Mouse (Mus musculus) forelimb bud, embryonic 11.5 days (tissue): ENCODE data around the gene Commd7.

Experiments
- DNase-seq: peaks from one replicate; pipeline ENCODE4 v3.0.0-alpha.2; 2012; ENCODE audit warnings: low read depth, low spot score

The Commd7 gene

GRCm38 (mm10) chr2:153586515-153587174, 45.9 kb downstream of the Commd7 start:
- DNase-seq: peak; percentile 88

DNA sequence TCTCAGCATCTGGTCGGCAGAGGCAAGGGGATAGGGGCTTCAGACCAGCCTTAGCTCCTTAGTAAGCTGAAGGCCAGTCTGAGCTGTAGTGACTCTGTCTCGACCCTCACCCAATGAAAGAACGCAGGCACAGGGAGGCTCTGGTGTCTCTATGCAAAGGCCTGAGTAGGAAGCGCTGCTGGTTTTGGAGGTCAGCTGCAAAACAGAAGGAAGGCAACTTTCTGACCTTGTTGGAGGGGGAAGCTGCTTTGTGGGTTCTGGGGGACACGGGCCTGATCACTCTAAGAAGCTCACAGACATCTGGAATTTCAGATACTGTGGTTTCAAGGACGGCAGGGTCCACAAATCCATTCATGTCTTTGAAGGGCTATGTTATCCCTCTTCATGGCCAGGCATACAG, 46.6 kb downstream of the Commd7 start:
- DNase-seq: no peak

- DNase-seq: no peak
Observed at GRCm38 (mm10) chr2:153584396-153584795, 48.2 kb downstream of the Commd7 start.

DNA sequence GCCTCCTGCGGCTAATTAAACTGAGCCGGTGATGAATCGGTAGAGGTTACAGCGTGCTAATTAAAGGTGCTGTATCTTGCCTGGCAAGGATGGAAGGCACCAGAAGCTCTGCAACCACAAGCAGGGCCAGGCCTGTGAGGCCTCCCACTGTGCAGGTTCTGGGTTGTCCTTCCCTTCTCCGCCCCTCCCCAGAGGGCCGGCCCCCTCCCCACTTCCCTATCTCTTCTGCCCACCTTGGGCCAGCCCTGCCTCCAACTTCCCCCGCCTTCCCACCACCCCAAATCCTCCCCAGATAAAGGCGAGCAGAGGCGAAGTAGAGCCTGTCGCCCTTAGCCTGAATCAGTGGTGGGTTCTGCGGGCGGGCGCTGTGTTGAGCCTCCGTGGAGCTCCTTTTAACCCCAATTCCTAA, 48.9 kb downstream of the Commd7 start:
- no peak for DNase-seq

- no peak for DNase-seq
Observed at GRCm38 (mm10) chr2:153582876-153583585, 49.5 kb downstream of the Commd7 start.

DNA sequence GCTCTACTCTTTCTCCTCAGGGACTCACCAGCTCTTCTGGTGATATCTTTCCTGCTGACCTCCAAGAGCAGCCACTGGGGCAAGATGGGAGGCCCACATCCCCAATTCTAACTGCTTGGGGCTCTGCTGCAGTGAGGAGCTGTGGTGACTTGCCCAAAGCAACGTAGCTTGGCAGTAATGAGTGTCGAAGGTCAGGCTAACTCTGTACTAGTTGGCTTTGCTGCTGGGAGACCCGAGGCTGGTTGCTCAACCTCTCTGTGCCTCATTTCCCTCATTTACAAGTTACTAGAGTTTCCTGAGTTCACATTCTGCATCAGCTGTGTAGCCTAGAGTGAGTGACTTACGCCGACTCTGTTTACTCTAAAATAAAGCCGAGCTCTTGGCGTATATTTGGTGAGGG, 51.2 kb downstream of the Commd7 start:
- DNase-seq: no peak

- no peak for DNase-seq
Observed at GRCm38 (mm10) chr2:153580458-153580985, 52.1 kb downstream of the Commd7 start.

DNA sequence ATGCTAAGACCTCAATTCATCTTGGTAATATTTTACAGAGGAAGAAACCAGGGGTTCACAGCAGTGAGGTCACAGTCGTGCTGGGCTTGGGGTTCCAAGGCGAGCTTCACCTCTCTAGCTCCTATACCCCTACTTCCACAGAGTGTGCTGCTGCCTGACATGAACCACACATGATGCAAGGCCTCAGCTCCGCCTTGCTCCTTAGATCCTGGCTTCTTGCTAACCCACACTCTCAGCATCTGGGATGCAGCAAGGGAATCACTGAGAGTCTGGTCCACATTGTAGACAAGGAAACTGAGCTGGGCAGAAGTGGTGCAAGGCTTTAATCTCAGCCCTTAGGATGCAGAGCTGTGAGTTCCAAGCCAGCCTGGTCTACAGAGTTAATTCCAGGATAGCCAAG, 52.5 kb downstream of the Commd7 start:
- no peak for DNase-seq

GRCm38 (mm10) chr2:153577122-153577521, 55.5 kb downstream of the Commd7 start:
- DNase-seq: no peak

DNA sequence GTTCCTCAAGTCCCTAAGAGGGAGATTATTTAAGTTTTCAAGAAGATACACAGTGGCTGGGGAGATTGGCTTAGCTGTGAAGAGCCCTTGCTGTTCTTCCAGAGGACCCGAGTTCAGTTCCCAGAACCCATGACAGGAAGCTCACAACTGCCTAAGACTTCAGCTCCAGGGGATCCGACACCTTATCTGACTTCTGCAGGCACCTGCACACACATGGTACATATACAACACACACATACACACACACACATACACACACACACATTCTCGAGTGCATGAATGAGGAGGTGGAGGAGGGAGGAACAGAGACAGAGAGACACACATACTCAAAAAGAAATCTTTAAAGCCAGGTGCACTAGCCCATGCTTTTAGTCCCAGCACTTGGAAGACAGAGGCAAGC, 56.4 kb downstream of the Commd7 start:
- DNase-seq: no peak

DNA sequence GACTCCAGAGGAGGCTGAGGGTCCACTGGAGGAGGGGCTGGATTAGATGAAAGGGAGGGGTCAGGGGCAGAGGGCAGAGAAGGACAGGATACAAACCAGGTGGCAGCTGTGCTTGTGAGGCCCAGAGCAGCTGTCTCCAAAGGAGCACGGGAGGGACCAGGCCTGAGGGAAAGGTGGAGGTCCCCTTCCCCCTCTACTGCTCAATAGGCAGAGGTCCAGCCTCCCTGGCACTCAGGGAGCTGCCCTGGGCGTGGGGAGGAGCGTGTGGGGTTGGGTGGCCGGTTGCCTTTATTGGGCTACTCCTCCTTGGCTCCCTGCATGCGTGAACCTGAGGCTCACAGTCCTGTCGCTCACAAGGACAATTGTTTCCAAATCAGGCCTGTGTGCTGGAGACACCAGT, 57.0 kb downstream of the Commd7 start:
- no peak for DNase-seq

DNA sequence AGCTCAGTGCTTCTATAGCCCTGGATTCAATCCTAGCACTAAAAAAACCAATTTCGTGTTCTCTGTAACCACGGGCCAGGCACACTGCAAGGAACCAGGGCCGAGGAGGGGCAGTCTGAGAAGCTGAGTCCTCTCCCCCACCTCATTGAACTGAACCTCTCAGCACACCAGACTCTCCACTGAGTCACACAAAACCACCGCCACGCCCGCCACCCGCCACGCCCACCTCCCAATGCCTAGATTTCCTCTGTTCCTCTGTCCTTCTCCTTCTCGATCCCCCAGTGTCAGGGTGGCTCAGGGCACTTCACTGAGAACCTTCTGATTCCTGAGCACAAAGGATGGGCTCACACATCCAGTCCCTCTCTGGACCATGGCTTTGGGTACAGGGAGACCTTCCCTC, 59.5 kb downstream of the Commd7 start:
- no peak for DNase-seq

DNA sequence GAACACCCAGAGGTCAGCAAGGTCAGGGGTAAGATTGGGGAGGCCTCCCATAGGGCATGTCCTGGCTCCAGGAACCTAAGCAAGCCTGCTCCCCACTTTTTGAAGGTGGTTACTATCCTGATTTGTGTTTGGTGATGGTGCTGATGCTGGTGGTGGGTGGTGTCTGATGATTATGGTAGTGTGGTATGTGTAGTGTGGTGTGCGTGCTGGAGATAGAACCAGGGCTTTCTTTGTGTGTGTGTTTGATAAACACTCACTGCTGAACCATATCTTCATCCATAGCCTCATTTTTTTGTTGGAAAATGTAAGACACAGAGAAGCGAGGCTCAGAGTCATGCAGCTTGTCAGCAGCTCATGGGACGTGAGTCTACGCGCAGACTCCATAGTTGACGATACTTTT, 64.0 kb downstream of the Commd7 start:
- no peak for DNase-seq

DNA sequence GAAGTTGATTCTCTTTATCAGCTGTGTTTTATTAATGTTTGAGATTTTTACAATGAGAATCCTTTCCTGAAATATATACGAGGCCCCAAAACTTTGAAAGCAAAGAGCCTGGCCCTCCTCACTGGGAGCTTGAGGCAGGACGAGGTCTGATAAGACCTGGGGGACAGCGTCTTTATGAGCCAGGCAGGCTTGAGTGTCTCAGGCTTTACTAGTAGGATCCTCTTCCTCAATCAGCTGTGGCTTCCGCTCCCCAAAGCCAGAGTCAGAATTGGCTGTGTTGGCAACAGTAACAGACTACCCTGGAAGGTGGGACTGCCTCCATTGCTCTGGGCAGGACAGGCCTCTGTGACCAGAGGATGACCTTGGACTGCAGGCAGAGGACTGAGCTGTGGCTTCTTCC, 64.6 kb downstream of the Commd7 start:
- no peak for DNase-seq
